Mouse (Mus musculus) CH12.LX (cell line): ENCODE results near the gene Aff3.

Source experiments
- BHLHE40 ChIP-seq: IDR thresholded peaks from 2 replicates; pipeline ENCODE4 v1.6.1; 2011; ENCODE audit warnings: mild to moderate bottlenecking, low read depth, low read length, improper control_type of control experiment
- CHD1 ChIP-seq: IDR thresholded peaks from 2 replicates; pipeline ENCODE4 v1.6.1; 2012; ENCODE audit warnings: low read depth, low read length, improper control_type of control experiment, inconsistent platforms
- CTCF ChIP-seq, 2 experiments: IDR thresholded peaks in 1 of 2; conservative IDR thresholded peaks in 1 of 2; 2 replicates each; pipeline ENCODE4 v1.5.1; 2011 to 2012; ENCODE audit warnings: low read depth in 2 of 2, low read length in 2 of 2, improper control_type of control experiment in 1 of 2, inconsistent platforms in 1 of 2, mild to moderate bottlenecking in 1 of 2, moderate library complexity in 1 of 2
- EP300 ChIP-seq: IDR thresholded peaks from 2 replicates; pipeline ENCODE4 v1.6.1; 2011; ENCODE audit warnings: low read length, improper control_type of control experiment
- MAX ChIP-seq: IDR thresholded peaks from 2 replicates; pipeline ENCODE4 v1.6.1; 2011; ENCODE audit warnings: low read length, improper control_type of control experiment
- MAZ ChIP-seq: IDR thresholded peaks from 2 replicates; pipeline ENCODE4 v1.6.1; 2012; ENCODE audit warnings: low read depth, mild to moderate bottlenecking, inconsistent platforms, low read length, improper control_type of control experiment, moderate library complexity
- NELFE ChIP-seq: IDR thresholded peaks from 2 replicates; pipeline ENCODE4 v1.6.1; 2011; ENCODE audit warnings: low read depth, low read length, improper control_type of control experiment
- POLR2A ChIP-seq: IDR thresholded peaks from 2 replicates; pipeline ENCODE4 v1.6.1; 2011; ENCODE audit warnings: low read depth, mild to moderate bottlenecking, improper control_type of control experiment, low read length
- RAD21 ChIP-seq: IDR thresholded peaks from 2 replicates; pipeline ENCODE4 v1.6.1; 2011; ENCODE audit warnings: low read depth, mild to moderate bottlenecking, low read length, improper control_type of control experiment, moderate library complexity
- USF1 ChIP-seq: IDR thresholded peaks from 2 replicates; pipeline ENCODE4 v1.6.1; 2014; ENCODE audit warnings: low read depth, mild to moderate bottlenecking, inconsistent platforms, low read length, improper control_type of control experiment

DNA sequence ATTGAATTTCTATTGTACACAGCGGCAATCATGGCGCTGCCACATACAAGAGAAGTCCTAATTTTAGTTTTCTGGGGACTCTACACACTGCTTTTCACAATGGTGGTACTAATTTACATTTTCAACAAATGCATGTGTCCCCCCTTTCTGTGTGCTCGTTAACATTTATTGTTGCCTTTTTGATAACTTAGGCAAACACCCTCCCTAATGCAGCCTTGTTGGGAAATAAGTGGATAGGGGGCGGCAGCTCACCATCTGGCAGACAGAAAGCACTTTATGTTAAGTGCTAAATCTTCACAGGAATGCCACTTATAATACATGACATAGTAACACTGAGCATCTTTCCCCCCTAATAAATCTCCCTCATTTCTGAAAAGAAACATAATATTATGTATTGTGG lies 282.1 kb downstream of the Aff3 start:
- TF ChIP-seq CTCF (conservative IDR thresholded peaks at IDR 0.05 in 1 of 2, IDR thresholded peaks at IDR 0.05 in 1 of 2; ENCODE audit: low read depth in 2 of 2, low read length in 2 of 2) (no peak), NELFE (no peak), RAD21 (no peak), MAX (no peak), EP300 (no peak), CHD1 (no peak), USF1 (no peak), POLR2A (no peak), BHLHE40 (no peak), MAZ (no peak)
